Mouse (Mus musculus) heart, adult 11 months (tissue): ENCODE results near the gene Ccdc160.

Experiments used
- DNase-seq: peaks from one replicate; pipeline ENCODE4 v3.0.0; 2022

Ccdc160 gene

DNA sequence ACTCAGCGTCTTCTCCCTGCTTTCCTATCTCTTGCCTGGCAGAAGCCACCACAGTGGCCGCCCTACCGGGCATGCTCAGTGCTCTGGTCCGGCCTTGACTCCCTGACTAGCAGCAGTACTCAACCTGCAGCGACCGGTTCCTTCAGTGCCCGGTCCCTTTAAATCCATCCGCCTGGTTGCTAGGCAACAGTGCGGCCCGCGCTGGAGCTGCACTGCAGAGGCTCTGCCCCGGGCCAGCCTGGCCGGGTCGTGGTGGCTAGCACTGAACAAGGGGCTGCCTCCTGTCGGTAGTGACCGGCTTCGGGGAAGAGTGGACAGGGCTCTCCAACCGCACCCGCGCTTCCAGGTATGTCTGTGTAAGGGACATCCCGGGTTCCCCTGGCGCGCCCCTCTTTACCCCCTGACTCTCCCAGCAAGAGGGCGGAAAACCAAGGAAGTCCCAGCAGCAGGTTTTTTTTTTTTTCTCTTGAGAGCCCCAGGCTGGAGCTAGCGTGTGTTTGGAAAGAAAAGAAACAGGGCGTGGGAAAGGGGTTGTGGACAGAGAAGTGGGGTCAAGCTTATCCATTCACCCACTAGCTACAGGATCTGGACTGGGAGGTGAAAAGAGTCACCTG is at the start of gene Ccdc160:
Ccdc160 (plus strand) TSS at position 221 of the 614 bp plus-strand sequence.
- DNase-seq = peak; percentile 97

GRCm38 (mm10) chrX:52743781-52744180 is 47.2 kb upstream of the Ccdc160 start:
- DNase-seq = no peak

GRCm38 (mm10) chrX:52744201-52745051 is 46.6 kb upstream of the Ccdc160 start:
- no peak for DNase-seq

- DNase-seq = no peak
Observed at GRCm38 (mm10) chrX:52745462-52745861, 45.5 kb upstream of the Ccdc160 start.

DNA sequence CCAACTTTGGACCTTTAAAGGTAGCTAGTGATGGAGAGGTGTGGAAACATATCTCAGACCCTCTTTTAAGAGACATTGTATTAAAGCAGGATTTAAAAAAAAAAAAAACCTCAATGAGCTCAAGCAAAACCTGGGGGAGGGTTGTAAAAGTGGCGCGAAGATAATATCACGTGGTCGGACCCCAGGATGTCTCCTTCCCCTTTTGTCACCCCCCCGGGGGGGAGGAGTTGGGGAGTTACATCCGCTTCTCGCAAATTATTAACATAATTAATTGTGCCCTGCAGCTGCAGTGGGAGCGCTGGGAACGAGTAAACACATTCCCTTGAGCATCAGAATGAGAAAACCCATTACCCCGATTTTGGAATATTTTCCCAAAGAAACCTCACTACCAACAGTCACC is 45.1 kb upstream of the Ccdc160 start:
- no peak for DNase-seq

- DNase-seq = no peak
Observed at GRCm38 (mm10) chrX:52746849-52747248, 44.2 kb upstream of the Ccdc160 start.

- DNase-seq = no peak
Observed at GRCm38 (mm10) chrX:52753491-52754085, 37.4 kb upstream of the Ccdc160 start.

GRCm38 (mm10) chrX:52757164-52757563 is 33.8 kb upstream of the Ccdc160 start:
- no peak for DNase-seq

- no peak for DNase-seq
Observed at GRCm38 (mm10) chrX:52759232-52759631, 31.8 kb upstream of the Ccdc160 start.

DNA sequence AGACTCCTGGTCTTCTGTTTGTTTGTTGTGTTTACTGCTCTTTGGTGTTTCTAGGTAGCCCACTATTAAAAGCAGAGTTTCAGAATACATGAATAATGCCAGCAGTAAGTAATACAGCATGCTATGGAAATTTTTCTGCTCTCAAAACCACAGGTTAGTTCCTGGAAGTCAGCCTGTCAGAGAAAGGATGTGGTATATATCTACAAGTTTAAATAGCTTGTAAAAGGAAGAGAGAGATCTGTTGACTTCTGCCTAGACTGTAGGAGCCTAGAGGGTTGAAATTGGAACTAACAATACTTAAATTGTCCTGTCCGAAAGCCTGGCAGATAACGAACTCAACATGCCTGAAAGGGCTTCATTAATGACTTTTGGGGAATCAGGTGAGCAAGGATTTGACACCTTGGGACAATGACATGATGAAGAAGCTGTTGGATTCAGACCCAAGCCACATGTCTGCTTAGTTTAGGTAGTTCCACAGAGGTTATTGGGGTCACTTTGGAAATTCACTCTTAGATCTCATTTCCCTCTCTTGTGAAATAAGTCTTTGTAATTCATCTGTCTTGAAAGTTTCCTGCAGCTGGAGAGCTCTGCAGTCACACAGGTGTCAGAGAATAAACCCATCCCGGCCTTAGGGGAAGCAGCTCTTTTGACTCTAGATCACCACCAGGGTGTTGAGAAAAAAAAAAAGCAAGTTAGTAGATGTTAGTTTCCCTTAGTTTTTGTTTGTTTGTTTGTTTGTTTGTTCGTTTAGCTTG is 30.6 kb upstream of the Ccdc160 start:
- DNase-seq = no peak

GRCm38 (mm10) chrX:52762221-52762620 is 28.8 kb upstream of the Ccdc160 start:
- DNase-seq = no peak

- no peak for DNase-seq
Observed at GRCm38 (mm10) chrX:52775973-52776372, 15.0 kb upstream of the Ccdc160 start.

- DNase-seq = no peak
Observed at GRCm38 (mm10) chrX:52777671-52778070, 13.3 kb upstream of the Ccdc160 start.

- DNase-seq = peak; percentile 91
Observed at GRCm38 (mm10) chrX:52783898-52784297, 7.1 kb upstream of the Ccdc160 start.

DNA sequence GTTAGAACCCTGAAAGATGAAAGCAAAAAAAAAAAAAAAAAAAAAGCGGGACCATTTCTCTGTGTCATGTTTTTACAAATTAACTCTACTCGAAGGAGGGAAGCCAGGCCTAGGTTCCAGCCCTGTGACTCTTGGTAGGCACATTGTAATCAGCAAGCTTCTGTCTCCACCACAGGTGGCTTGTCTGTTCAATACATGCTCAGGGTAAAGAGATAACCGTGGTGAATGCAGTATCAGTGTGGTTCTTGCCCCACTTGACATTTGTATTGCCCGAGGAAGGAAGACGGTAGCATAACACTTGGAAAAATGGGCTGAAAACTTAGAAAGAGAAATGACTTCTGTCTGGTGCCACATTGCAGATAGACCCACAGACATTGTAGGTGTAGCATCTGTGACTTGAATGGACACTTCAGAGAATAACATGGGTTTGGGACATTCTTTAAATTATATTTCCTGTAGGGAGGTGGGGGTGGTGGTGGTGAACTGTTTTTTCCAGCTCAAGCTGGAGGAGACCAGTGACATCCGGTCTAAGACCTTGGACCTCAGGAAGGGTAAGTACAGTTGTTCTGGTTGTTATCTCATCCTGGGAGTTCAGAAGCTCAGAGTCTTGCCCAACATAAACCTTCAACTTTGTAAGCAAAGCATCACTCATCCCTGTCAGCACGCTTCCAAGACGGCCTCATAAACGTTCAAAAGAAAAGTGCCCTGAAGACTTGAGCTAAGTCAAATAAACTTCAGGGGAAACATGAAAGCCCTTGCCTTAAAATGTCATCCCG is 1.1 kb downstream of the Ccdc160 start:
- DNase-seq = no peak

GRCm38 (mm10) chrX:52792861-52793260 is 1.9 kb downstream of the Ccdc160 start:
- no peak for DNase-seq

GRCm38 (mm10) chrX:52795816-52796215 is 4.8 kb downstream of the Ccdc160 start:
- no peak for DNase-seq

GRCm38 (mm10) chrX:52797031-52797625 is 6.1 kb downstream of the Ccdc160 start:
- no peak for DNase-seq

DNA sequence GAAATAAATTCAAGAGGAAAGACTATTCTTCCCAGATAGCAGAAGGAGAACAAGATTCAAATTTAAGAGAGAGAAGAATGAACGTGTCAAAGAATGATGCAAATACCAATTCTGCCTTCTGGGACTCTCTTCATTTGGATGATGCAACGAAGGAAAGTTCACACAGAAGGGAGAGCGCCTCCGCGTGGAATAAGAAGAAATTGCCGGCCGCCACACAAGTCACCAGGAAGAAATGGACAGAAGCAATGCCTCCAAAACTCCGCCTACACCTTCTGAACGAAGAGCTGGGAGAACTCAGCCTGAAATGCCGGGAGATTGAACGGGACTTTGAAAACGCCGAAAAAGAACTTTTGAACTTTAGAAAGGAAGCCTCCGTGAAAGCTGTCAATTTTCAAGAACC is 7.3 kb downstream of the Ccdc160 start:
- DNase-seq = no peak

- DNase-seq = no peak
Observed at GRCm38 (mm10) chrX:52799566-52799965, 8.6 kb downstream of the Ccdc160 start.

GRCm38 (mm10) chrX:52819338-52819737 is 28.3 kb downstream of the Ccdc160 start:
- no peak for DNase-seq
